Mouse (Mus musculus): ENCODE data around the gene Mtif3. TPM values are rescaled to one million over a fixed set of nuclear protein-coding genes. Genes with fewer than 3 reads are reported as not detected.
"Not testable (repeated sequence)": the region's sequence is repeated elsewhere in the genome, so short reads cannot be mapped to it uniquely, and the experiment has no call there.

The Mtif3 gene
- total RNA-seq, 4 experiments from 2014 or later: 18.4 to 23.7 (median 19.1) TPM

GRCm38 (mm10) chr5:146917357-146917756 lies 46.2 kb downstream of the Mtif3 start:
- DNase-seq (ENCODE audit: low spot score in 2 of 2): not testable (repeated sequence)

- no peak for DNase-seq (ENCODE audit: low spot score in 2 of 2)
Observed at GRCm38 (mm10) chr5:146916806-146917205, 46.8 kb downstream of the Mtif3 start.

- DNase-seq (ENCODE audit: low spot score in 2 of 2): no peak
Observed at GRCm38 (mm10) chr5:146916273-146916672, 47.3 kb downstream of the Mtif3 start.

- DNase-seq (ENCODE audit: low spot score in 2 of 2): peak in 1 of 2 experiments; percentile 37
Observed at GRCm38 (mm10) chr5:146914088-146914766, 49.4 kb downstream of the Mtif3 start.

- DNase-seq (ENCODE audit: low spot score in 2 of 2): no peak
Observed at GRCm38 (mm10) chr5:146913355-146913754, 50.2 kb downstream of the Mtif3 start.

GRCm38 (mm10) chr5:146912206-146912605 lies 51.4 kb downstream of the Mtif3 start:
- no peak for DNase-seq (ENCODE audit: low spot score in 2 of 2)

GRCm38 (mm10) chr5:146908629-146909028 lies 55.0 kb downstream of the Mtif3 start:
- DNase-seq (ENCODE audit: low spot score in 2 of 2): no peak

- no peak for DNase-seq (ENCODE audit: low spot score in 2 of 2)
Observed at GRCm38 (mm10) chr5:146907533-146907932, 56.1 kb downstream of the Mtif3 start.

GRCm38 (mm10) chr5:146905486-146906172 lies 58.0 kb downstream of the Mtif3 start:
- DNase-seq (ENCODE audit: low spot score in 2 of 2): peak in 1 of 2 experiments; percentile 73

- DNase-seq (ENCODE audit: low spot score in 2 of 2): peak; percentile 33 to 78
Observed at GRCm38 (mm10) chr5:146904404-146904803, 59.2 kb downstream of the Mtif3 start.

Other genes starting within 250 kb of the Mtif3 start
- gene Usp12, start 168.8 kb downstream of the Mtif3 start, total RNA-seq (2022): 10 to 100 TPM; 50.1 to 58.9 (median 54.3) TPM
- 100 to 1,000 TPM; 131 to 217 (median 174) TPM for gene Rpl21, start 130.9 kb downstream of the Mtif3 start, total RNA-seq (2022)
- 1 to 10 TPM; 3.2 to 5.9 (median 4.9) TPM for gene Rasl11a, start 118.7 kb downstream of the Mtif3 start, total RNA-seq (2022)
- 10 to 100 TPM; 21.6 to 23.3 (median 22.5) TPM for gene Gtf3a, start 15.1 kb downstream of the Mtif3 start, total RNA-seq (2022)
- gene Lnx2, start 112.8 kb upstream of the Mtif3 start, total RNA-seq (2022): 1 to 10 TPM; 4.8 to 6.4 (median 5.6) TPM
- 10 to 100 TPM; 65.4 to 67.3 (median 65.8) TPM for gene Polr1d, start 113.2 kb upstream of the Mtif3 start, total RNA-seq (2022)
- under 1 TPM in 2 of 4 experiments, not detected in 2; 0.34 to 0.42 TPM for gene Gsx1, start 224.9 kb upstream of the Mtif3 start, total RNA-seq (2022)

Measured in left cerebral cortex, adult 8-10 months (tissue).